Mouse (Mus musculus) forebrain, embryonic 16.5 days (tissue): ENCODE results near the gene Wnt7b. TPM values are rescaled to one million over a fixed set of nuclear protein-coding genes. Genes with fewer than 3 reads are reported as not detected.
A peak's percentile ranks its signal among the peaks of the same experiment; 100 is the strongest.

Experiments used
- ATAC-seq: fragments of 200-750 bp; cut with Nextera tagmentation; 2 replicates; pipeline ENCODE4 v1.8.0; 2017; ENCODE audit warnings: mild to moderate bottlenecking, moderate library complexity
- H3K27ac ChIP-seq: fragments of 300-500 bp; sonication (generic); 2 replicates; pipeline ENCODE4 v1.5.1; 2014; ENCODE audit warnings: low read length, control low read depth
- H3K27me3 ChIP-seq: fragments of 300-500 bp; sonication (generic); replicated peaks from 2 replicates; pipeline ENCODE4 v1.6.1; 2014; ENCODE audit warnings: low read length; ENCODE audit not compliant: control insufficient read depth, insufficient read depth
- H3K36me3 ChIP-seq: fragments of 300-500 bp; sonication (generic); 2 replicates; pipeline ENCODE4 v1.6.1; 2014; ENCODE audit not compliant: control insufficient read depth, insufficient read depth
- H3K4me1 ChIP-seq: fragments of 300-500 bp; sonication (generic); replicated peaks from 2 replicates; pipeline ENCODE4 v1.6.1; 2014; ENCODE audit warnings: low read length; ENCODE audit not compliant: control insufficient read depth, insufficient read depth
- H3K4me2 ChIP-seq: fragments of 300-500 bp; sonication (generic); 2 replicates; pipeline ENCODE4 v1.6.1; 2014; ENCODE audit warnings: mild to moderate bottlenecking, low read length, control low read depth
- H3K4me3 ChIP-seq: fragments of 300-500 bp; sonication (generic); replicated peaks from 2 replicates; pipeline ENCODE4 v1.5.1; 2014; ENCODE audit warnings: mild to moderate bottlenecking, low read length, control low read depth
- H3K9ac ChIP-seq: fragments of 300-500 bp; sonication (generic); replicated peaks from 2 replicates; pipeline ENCODE4 v1.6.1; 2014; ENCODE audit warnings: low read depth, low read length, control low read depth
- H3K9me3 ChIP-seq: fragments of 300-500 bp; sonication (generic); 2 replicates; pipeline ENCODE4 v1.6.1; 2016; ENCODE audit warnings: low read length; ENCODE audit not compliant: control insufficient read depth
- WGBS: fragments of 180-500 bp; shearing (Covaris S2); extraction: QIAGEN DNeasy Blood & Tissue Kit; methylation state at CpG from one replicate; pipeline ENCODE4 v1.1.7; 2014; 5-methylcytosine and 5-hydroxymethylcytosine counted together
- polyA plus RNA-seq: library from polyadenylated mRNA; unstranded; fragments of >200 nt; fragmentation: Nextera tagmentation; extraction: Ambion mirVana; gene quantifications from 2 replicates; pipeline ENCODE4 v1.2.1, GENCODE M21; 2015

Wnt7b gene
- polyA plus RNA-seq, 1 experiment from 2014 or later = 110 TPM

- H3K9ac ChIP-seq = no peak overlapping the region
- H3K4me1 ChIP-seq = peaks cover 32% of the 10 kb centered on the region
- H3K9me3 ChIP-seq = peaks cover 2% of the 10 kb centered on the region; the same call in 1 of the 2 replicates
- ATAC-seq = no peak
- H3K27me3 ChIP-seq = no peaks in the 10 kb centered on the region
- no peak overlapping the region for H3K4me2 ChIP-seq
- peak overlapping the region; percentile 75 for H3K27ac ChIP-seq
- H3K4me3 ChIP-seq = no peak overlapping the region
- H3K36me3 ChIP-seq = no peaks in the 10 kb centered on the region
- 55% methylated on average over 10 of the region's 10 CpGs for WGBS
Measured at GRCm38 (mm10) chr15:85488900-85489299, 93.4 kb downstream of the Wnt7b start.

Other genes with a start within 250 kb of the Wnt7b start
- 531 and 554 TPM in 2 replicates for gene Atxn10, start 246.2 kb downstream of the Wnt7b start, polyA plus RNA-seq
- gene 7530416G11Rik, start 79.2 kb downstream of the Wnt7b start, polyA plus RNA-seq = not detected in 2 replicates
- 0.90 and 1.6 TPM in 2 replicates for gene Ppara, start 152.5 kb upstream of the Wnt7b start, polyA plus RNA-seq
- 24.1 and 27.8 TPM in 2 replicates for gene Cdpf1, start 229.2 kb upstream of the Wnt7b start, polyA plus RNA-seq
- 0.04 TPM in 2 replicates for gene Pkdrej, start 239.3 kb upstream of the Wnt7b start, polyA plus RNA-seq
- 3.6 and 4.2 TPM in 2 replicates for gene Ttc38, start 249.8 kb upstream of the Wnt7b start, polyA plus RNA-seq